Mouse (Mus musculus): ENCODE results near the gene Ppm1g.

DNA sequence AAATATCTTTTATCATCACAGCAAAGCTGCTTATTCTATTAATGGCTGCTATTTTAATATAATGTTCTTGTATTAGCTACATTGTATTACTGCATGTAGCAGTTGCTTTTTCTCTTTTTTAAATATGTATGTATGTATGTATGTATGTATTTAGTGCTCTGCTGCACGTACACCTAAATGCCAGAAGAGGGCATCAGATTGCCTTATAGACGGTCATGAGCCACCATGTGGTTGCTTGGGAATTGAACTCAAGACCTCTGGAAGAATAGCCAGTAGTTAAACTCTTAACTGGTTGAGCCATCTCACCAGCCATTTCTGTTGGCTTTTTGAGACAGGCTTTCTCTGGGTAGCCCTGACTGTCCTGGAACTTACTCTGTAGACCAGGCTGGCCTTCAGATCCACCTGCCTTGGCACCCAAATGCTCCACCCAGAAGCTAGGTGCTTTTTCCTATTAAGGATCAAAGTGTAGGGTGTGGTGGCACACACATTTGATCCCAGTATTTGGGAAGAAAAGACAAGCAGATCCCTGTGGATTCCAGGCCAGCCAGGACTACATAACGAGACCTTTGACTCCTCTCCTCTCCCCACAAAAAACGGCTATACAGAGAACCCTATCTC lies 32.2 kb downstream of the Ppm1g start:
- peak in 1 of 2 experiments; percentile 92; a peak in 3 of 4 replicates for TF ChIP-seq CTCF (conservative IDR thresholded peaks at IDR 0.05 in 1 of 2, IDR thresholded peaks at IDR 0.05 in 1 of 2; ENCODE audit: low read depth in 2 of 2, low read length in 2 of 2)
- TF ChIP-seq NELFE (IDR thresholded peaks at IDR 0.05; ENCODE audit: low read depth, low read length): peak; percentile 25; the same call in 1 of the 2 replicates
- no peak for TF ChIP-seq EP300 (IDR thresholded peaks at IDR 0.05; ENCODE audit: low read length)
- TF ChIP-seq ZNF384 (IDR thresholded peaks at IDR 0.05; ENCODE audit: low read depth, low read length): no peak
- no peak for TF ChIP-seq SIN3A (IDR thresholded peaks at IDR 0.05; ENCODE audit: low read length)
- no peak for TF ChIP-seq POLR2A (IDR thresholded peaks at IDR 0.05; ENCODE audit: low read depth, low read length)
- no peak for TF ChIP-seq BHLHE40 (IDR thresholded peaks at IDR 0.05; ENCODE audit: low read depth, low read length)
- no peak for TF ChIP-seq MAFK (IDR thresholded peaks at IDR 0.05; ENCODE audit: insufficient replicate concordance, low read length)

Measured in CH12.LX (cell line).